Mouse (Mus musculus): ENCODE measurements around the gene Fto.

- TF ChIP-seq MXI1 (IDR thresholded peaks at IDR 0.05; ENCODE audit: low read depth, low read length) (no peak), MAX (IDR thresholded peaks at IDR 0.05; ENCODE audit: low read length) (no peak), CTCF (conservative IDR thresholded peaks at IDR 0.05 in 1 of 2, IDR thresholded peaks at IDR 0.05 in 1 of 2; ENCODE audit: low read depth in 2 of 2, low read length in 2 of 2) (no peak), MYC (IDR thresholded peaks at IDR 0.05; ENCODE audit: low read depth, low read length) (no peak), MEF2A (IDR thresholded peaks at IDR 0.05; ENCODE audit: borderline replicate concordance, low read depth, low read length) (no peak), POLR2A (IDR thresholded peaks at IDR 0.05; ENCODE audit: low read depth, low read length) (no peak), SMC3 (IDR thresholded peaks at IDR 0.05; ENCODE audit: low read depth, low read length) (no peak), USF1 (IDR thresholded peaks at IDR 0.05; ENCODE audit: low read depth, low read length) (no peak), EP300 (IDR thresholded peaks at IDR 0.05; ENCODE audit: low read length) (peak; percentile 43; the same call in 1 of the 2 replicates), UBTF (IDR thresholded peaks at IDR 0.05; ENCODE audit: low read depth, low read length) (no peak), NRF1 (IDR thresholded peaks at IDR 0.05; ENCODE audit: low read depth, low read length) (no peak), MAFK (IDR thresholded peaks at IDR 0.05; ENCODE audit: insufficient replicate concordance, low read length) (0 out of 2 replicates have a peak, but pooled peaks have one; percentile 10), TCF12 (IDR thresholded peaks at IDR 0.05; ENCODE audit: low read depth, low read length) (no peak), HCFC1 (IDR thresholded peaks at IDR 0.05; ENCODE audit: low read depth, low read length) (no peak)
These were observed 197.4 kb downstream of the Fto start for GRCm38 (mm10) chr8:91510716-91511115.

Data from CH12.LX (cell line).